In the genomic region with DNA sequence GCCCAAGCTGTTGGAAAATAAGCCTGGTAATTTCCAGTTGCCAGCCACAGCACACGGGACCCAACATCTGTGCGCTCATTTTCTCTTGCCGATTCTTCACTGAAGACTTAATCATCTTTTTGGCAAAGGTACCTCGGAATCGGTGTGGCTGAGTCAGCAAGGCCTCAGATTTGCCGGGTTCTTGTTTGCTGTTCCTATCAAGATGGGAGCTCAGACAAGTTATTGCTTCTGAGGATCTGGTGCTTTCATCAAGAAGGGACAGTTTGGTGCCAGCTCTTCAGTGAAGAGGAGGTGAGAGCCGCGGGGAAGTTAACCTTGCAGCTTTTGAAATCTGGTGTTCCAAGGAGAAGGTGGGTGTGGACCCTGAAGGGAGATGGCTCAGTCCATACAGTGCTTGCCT, we compare ENCODE assay signal across 15 mouse cellular contexts. TPM values are rescaled to one million over a fixed set of nuclear protein-coding genes. Genes with fewer than 3 reads are reported as not detected.
DNase-seq lines count a peak whose midpoint lies in the region; ATAC-seq and TF ChIP-seq lines count a peak whose summit lies in the region.
"Had no signal": no experiment of that assay in that cellular context is flagged by ENCODE, and none has a peak within 500 bp of the region (broad histone marks: within the 10 kb centered on the region; RNA-seq: fewer than 3 reads in every experiment).

No protein-coding gene starts in this region.

- H3K4me3 ChIP-seq in heart, embryonic 13.5 days, result peak overlapping the region; percentile 84; the same call in 1 of the 2 replicates
- H3K4me3 ChIP-seq in neural tube, embryonic 11.5 days (ENCODE audit: low read depth, low read length), result no peak overlapping the region
- no peak overlapping the region; the same call in 1 of the 2 replicates for H3K4me3 ChIP-seq in hindbrain, embryonic 16.5 days (ENCODE audit: low read length)
- no peak overlapping the region for H3K4me3 ChIP-seq in stomach, postnatal 0 days (ENCODE audit: low read depth, low read length)

- DNase-seq in heart, adult 8-10 months (ENCODE audit: low spot score), result no peak
- no peak for DNase-seq in neural tube, embryonic 11.5 days (ENCODE audit: low spot score)
- DNase-seq in neural tube, embryonic 10.5 days (ENCODE audit: extremely low spot score, low spot score), result no peak
- no peak for DNase-seq in stomach, postnatal 0 days (ENCODE audit: low spot score)
- no peak for DNase-seq in spleen, postnatal 14 days (ENCODE audit: low spot score in 2 of 2)
- DNase-seq in c-Kit-positive CD71-positive TER-119-positive erythroid progenitor cells, embryonic 14.5 days (ENCODE audit: low spot score), result no peak
- DNase-seq: cerebellum, adult 11 months; gastrocnemius, postnatal 25 days; kidney, adult 2 months; lung, postnatal 36 days; thymus, postnatal 25 days had no signal

- no peaks in the 10 kb centered on the region for H3K9me3 ChIP-seq in heart, embryonic 13.5 days
- no peaks in the 10 kb centered on the region for H3K9me3 ChIP-seq in neural tube, embryonic 11.5 days (ENCODE audit: control insufficient read depth, low read length)
- H3K9me3 ChIP-seq in hindbrain, embryonic 16.5 days (ENCODE audit: control insufficient read depth, low read length), result no peaks in the 10 kb centered on the region; the same call in 1 of the 2 replicates
- no peaks in the 10 kb centered on the region for H3K9me3 ChIP-seq in stomach, postnatal 0 days (ENCODE audit: control insufficient read depth, low read length)

- H3K4me1 ChIP-seq in heart, embryonic 13.5 days, result peaks cover 13% of the 10 kb centered on the region
- peaks cover 8% of the 10 kb centered on the region for H3K4me1 ChIP-seq in neural tube, embryonic 11.5 days (ENCODE audit: control insufficient read depth, insufficient read depth, low read length)
- peaks cover 11% of the 10 kb centered on the region for H3K4me1 ChIP-seq in hindbrain, embryonic 16.5 days (ENCODE audit: control insufficient read depth, insufficient read depth, low read depth, low read length)
- no peaks in the 10 kb centered on the region for H3K4me1 ChIP-seq in stomach, postnatal 0 days (replicated peaks; ENCODE audit: control insufficient read depth, insufficient read depth)

- WGBS in heart, embryonic 13.5 days, result 79% methylated on average over 8 of the region's 8 CpGs
- WGBS in neural tube, embryonic 11.5 days, result 94% methylated on average over 8 of the region's 8 CpGs
- WGBS in hindbrain, embryonic 16.5 days, result 86% methylated on average over 8 of the region's 8 CpGs
- 52% methylated on average over 8 of the region's 8 CpGs for WGBS in stomach, postnatal 0 days

- H3K36me3 ChIP-seq in heart, embryonic 13.5 days, result peaks cover 48% of the 10 kb centered on the region
- no peaks in the 10 kb centered on the region; the same call in 1 of the 2 replicates for H3K36me3 ChIP-seq in neural tube, embryonic 11.5 days (ENCODE audit: control insufficient read depth, insufficient read depth, low read length)
- peaks cover 11% of the 10 kb centered on the region for H3K36me3 ChIP-seq in hindbrain, embryonic 16.5 days (ENCODE audit: control insufficient read depth, insufficient read depth, low read length)
- peaks cover 4% of the 10 kb centered on the region; the same call in 1 of the 2 replicates for H3K36me3 ChIP-seq in stomach, postnatal 0 days (ENCODE audit: control insufficient read depth, insufficient read depth, low read length)

- H3K4me2 ChIP-seq in heart, embryonic 13.5 days, result peak overlapping the region; percentile 92
- H3K4me2 ChIP-seq in neural tube, embryonic 11.5 days (ENCODE audit: low read depth), result peak overlapping the region; percentile 81; the same call in 1 of the 2 replicates
- peak overlapping the region; percentile 64; the same call in 1 of the 2 replicates for H3K4me2 ChIP-seq in hindbrain, embryonic 16.5 days (ENCODE audit: low read length)
- peak overlapping the region; percentile 76; the same call in 1 of the 2 replicates for H3K4me2 ChIP-seq in stomach, postnatal 0 days (replicated peaks; ENCODE audit: low read depth)

- H3K27ac ChIP-seq in heart, embryonic 13.5 days (replicated peaks), result no peak overlapping the region
- no peak overlapping the region for H3K27ac ChIP-seq in neural tube, embryonic 11.5 days (ENCODE audit: low read depth, low read length)
- no peak overlapping the region for H3K27ac ChIP-seq in hindbrain, embryonic 16.5 days (ENCODE audit: low read depth, low read length)
- H3K27ac ChIP-seq in stomach, postnatal 0 days (replicated peaks), result no peak overlapping the region

- ATAC-seq in heart, embryonic 13.5 days (ENCODE audit: extremely low read depth, insufficient number of reproducible peaks, low FRiP score, low TSS enrichment), result no peak
- no peak for ATAC-seq in neural tube, embryonic 11.5 days (ENCODE audit: insufficient read depth, low FRiP score, low TSS enrichment)
- ATAC-seq in hindbrain, embryonic 16.5 days, result no peak
- no peak for ATAC-seq in stomach, postnatal 0 days (ENCODE audit: low FRiP score, low TSS enrichment)
- ATAC-seq: activated CD4-positive, CD25-positive, alpha-beta regulatory T cell, adult 4 months had no signal

- TF ChIP-seq CTCF in stomach, postnatal 0 days (IDR thresholded peaks at IDR 0.05; ENCODE audit: low read depth), result no peak

- no peaks in the 10 kb centered on the region for H3K27me3 ChIP-seq in heart, embryonic 13.5 days (replicated peaks)
- no peaks in the 10 kb centered on the region for H3K27me3 ChIP-seq in neural tube, embryonic 11.5 days (ENCODE audit: control insufficient read depth, insufficient read depth, low read length)
- H3K27me3 ChIP-seq in hindbrain, embryonic 16.5 days (replicated peaks; ENCODE audit: control insufficient read depth, insufficient read depth, low read length), result no peaks in the 10 kb centered on the region
- no peaks in the 10 kb centered on the region for H3K27me3 ChIP-seq in stomach, postnatal 0 days (ENCODE audit: control insufficient read depth, insufficient read depth, low read length)

- TF ChIP-seq EP300 in stomach, postnatal 0 days (optimal IDR thresholded peaks at IDR 0.05), result no peak

- peak overlapping the region; percentile 93 for H3K9ac ChIP-seq in heart, embryonic 13.5 days
- no peak overlapping the region for H3K9ac ChIP-seq in neural tube, embryonic 11.5 days (ENCODE audit: low read length)
- H3K9ac ChIP-seq in hindbrain, embryonic 16.5 days (ENCODE audit: low read depth, low read length), result no peak overlapping the region
- no peak overlapping the region for H3K9ac ChIP-seq in stomach, postnatal 0 days (ENCODE audit: low read length)

RNA-seq across cellular contexts. Expression of a gene that starts 1.6 kb away (rescaled TPM):
- 23.0 and 23.9 TPM in 2 replicates for polyA plus RNA-seq in heart, embryonic 13.5 days (2015; fragmentation: Nextera tagmentation; extraction: Ambion mirVana)
- 1 to 10 TPM; 6.0 to 7.3 (median 6.8) TPM for total RNA-seq in heart, adult 8-10 months (2022)
- polyA plus RNA-seq in neural tube, embryonic 11.5 days (2014; fragmentation: Nextera tagmentation; extraction: Ambion mirVana), result 31.4 and 31.8 TPM in 2 replicates
- polyA plus RNA-seq in hindbrain, embryonic 16.5 days (2015; fragmentation: Nextera tagmentation; extraction: Ambion mirVana), result 22.9 and 28.6 TPM in 2 replicates
- polyA plus RNA-seq in stomach, postnatal 0 days (2015; fragmentation: Nextera tagmentation; extraction: Ambion mirVana), result 13.5 and 16.2 TPM in 2 replicates

RNA-seq across cellular contexts. Expression of a gene that starts 16.3 kb away (rescaled TPM):
- polyA plus RNA-seq in heart, embryonic 13.5 days (2015; fragmentation: Nextera tagmentation; extraction: Ambion mirVana), result 0.11 TPM in 1 of 2 replicates, not detected in the other
- not detected for total RNA-seq in heart, adult 8-10 months (2022)
- polyA plus RNA-seq in neural tube, embryonic 11.5 days (2014; fragmentation: Nextera tagmentation; extraction: Ambion mirVana), result not detected in 2 replicates
- polyA plus RNA-seq in hindbrain, embryonic 16.5 days (2015; fragmentation: Nextera tagmentation; extraction: Ambion mirVana), result 0.15 TPM in 1 of 2 replicates, not detected in the other
- polyA plus RNA-seq in stomach, postnatal 0 days (2015; fragmentation: Nextera tagmentation; extraction: Ambion mirVana), result 0.07 TPM in 1 of 2 replicates, not detected in the other
- total RNA-seq: gastrocnemius, postnatal 25 days had no signal
- polyA plus RNA-seq: activated CD4-positive, CD25-positive, alpha-beta regulatory T cell, adult 4 months; spleen, adult 2 months had no signal

RNA-seq across cellular contexts. Expression of a gene that starts 21.8 kb away (rescaled TPM):
- polyA plus RNA-seq in heart, embryonic 13.5 days (2015; fragmentation: Nextera tagmentation; extraction: Ambion mirVana), result 1.0 and 1.1 TPM in 2 replicates
- total RNA-seq in heart, adult 8-10 months (2022), result under 1 TPM in 3 of 4 experiments, not detected in 1; 0.44 to 0.53 (median 0.46) TPM
- 1.8 TPM in 2 replicates for polyA plus RNA-seq in neural tube, embryonic 11.5 days (2014; fragmentation: Nextera tagmentation; extraction: Ambion mirVana)
- polyA plus RNA-seq in hindbrain, embryonic 16.5 days (2015; fragmentation: Nextera tagmentation; extraction: Ambion mirVana), result 2.9 and 3.4 TPM in 2 replicates
- polyA plus RNA-seq in stomach, postnatal 0 days (2015; fragmentation: Nextera tagmentation; extraction: Ambion mirVana), result 1.7 and 2.2 TPM in 2 replicates

RNA-seq across cellular contexts. Expression of a gene that starts 42.1 kb away (rescaled TPM):
- polyA plus RNA-seq in heart, embryonic 13.5 days (2015; fragmentation: Nextera tagmentation; extraction: Ambion mirVana), result 41.2 and 54.6 TPM in 2 replicates
- total RNA-seq in heart, adult 8-10 months (2022), result 10 to 100 TPM; 13.3 to 26.7 (median 18.2) TPM
- 0.31 and 0.47 TPM in 2 replicates for polyA plus RNA-seq in neural tube, embryonic 11.5 days (2014; fragmentation: Nextera tagmentation; extraction: Ambion mirVana)
- polyA plus RNA-seq in hindbrain, embryonic 16.5 days (2015; fragmentation: Nextera tagmentation; extraction: Ambion mirVana), result 0.04 TPM in 1 of 2 replicates, not detected in the other
- polyA plus RNA-seq in stomach, postnatal 0 days (2015; fragmentation: Nextera tagmentation; extraction: Ambion mirVana), result 22.8 and 27.7 TPM in 2 replicates
- polyA plus RNA-seq: activated CD4-positive, CD25-positive, alpha-beta regulatory T cell, adult 4 months had no signal

RNA-seq across cellular contexts. Expression of a gene that starts 58.1 kb away (rescaled TPM):
- polyA plus RNA-seq in heart, embryonic 13.5 days (2015; fragmentation: Nextera tagmentation; extraction: Ambion mirVana), result 0.13 and 0.43 TPM in 2 replicates
- total RNA-seq in heart, adult 8-10 months (2022), result not detected
- 3.1 and 4.4 TPM in 2 replicates for polyA plus RNA-seq in neural tube, embryonic 11.5 days (2014; fragmentation: Nextera tagmentation; extraction: Ambion mirVana)
- polyA plus RNA-seq in hindbrain, embryonic 16.5 days (2015; fragmentation: Nextera tagmentation; extraction: Ambion mirVana), result 0.25 TPM in 1 of 2 replicates, not detected in the other
- polyA plus RNA-seq in stomach, postnatal 0 days (2015; fragmentation: Nextera tagmentation; extraction: Ambion mirVana), result 27.4 and 56.0 TPM in 2 replicates
- total RNA-seq: gastrocnemius, postnatal 25 days had no signal
- polyA plus RNA-seq: activated CD4-positive, CD25-positive, alpha-beta regulatory T cell, adult 4 months; spleen, adult 2 months had no signal
